Mouse (Mus musculus) hematopoietic stem cell, adult 5-6 weeks (primary cell): ENCODE measurements around the gene Limch1. TPM values are rescaled to one million over a fixed set of nuclear protein-coding genes. Genes with fewer than 3 reads are reported as not detected.

Experiments used
- ATAC-seq, 2 experiments: fragments of 125-278 bp in 1 of 2; replicated peaks in 1 of 2; 2 replicates each; pipeline ENCODE4 v1.8.0; 2016 to 2017; ENCODE audit warnings: inconsistent platforms in 2 of 2, mild to moderate bottlenecking in 2 of 2, moderate number of reproducible peaks in 2 of 2, low read depth in 1 of 2, moderate TSS enrichment in 1 of 2; ENCODE audit not compliant: low FRiP score in 2 of 2, poor library complexity in 2 of 2, severe bottlenecking in 2 of 2, insufficient read depth in 1 of 2, low TSS enrichment in 1 of 2
- total RNA-seq: library from RNA; stranded (forward); fragments of 172-1452, 232-1000 nt; gene quantifications from 2 replicates; pipeline ENCODE4 v1.2.3, GENCODE M21; 2017

Limch1 gene
- total RNA-seq, 1 experiment from 2014 or later: 0.30 TPM

DNA sequence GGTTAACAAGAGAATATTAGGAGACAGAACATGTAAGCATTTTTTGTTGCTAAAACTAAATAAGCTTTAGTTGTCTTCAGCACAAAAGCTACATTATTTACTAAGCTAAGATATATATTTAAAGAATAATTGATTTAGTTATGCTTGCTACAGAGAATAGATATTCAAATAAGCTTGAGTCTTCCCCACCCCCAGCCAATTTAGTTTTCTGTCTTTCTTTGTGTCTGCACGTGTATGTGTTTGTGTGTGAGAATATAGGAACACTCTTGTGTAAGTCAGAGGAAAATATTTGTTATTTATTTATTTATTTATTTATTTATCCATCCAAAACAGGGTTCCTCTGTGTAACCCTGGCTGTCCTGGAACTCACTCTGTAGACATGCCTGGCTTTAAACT, 14.3 kb upstream of the Limch1 start:
- no peak for ATAC-seq

- no peak for ATAC-seq
Observed at GRCm38 (mm10) chr5:66733556-66733955, 12.1 kb upstream of the Limch1 start.

GRCm38 (mm10) chr5:66739376-66739775, 6.3 kb upstream of the Limch1 start:
- ATAC-seq: no peak

DNA sequence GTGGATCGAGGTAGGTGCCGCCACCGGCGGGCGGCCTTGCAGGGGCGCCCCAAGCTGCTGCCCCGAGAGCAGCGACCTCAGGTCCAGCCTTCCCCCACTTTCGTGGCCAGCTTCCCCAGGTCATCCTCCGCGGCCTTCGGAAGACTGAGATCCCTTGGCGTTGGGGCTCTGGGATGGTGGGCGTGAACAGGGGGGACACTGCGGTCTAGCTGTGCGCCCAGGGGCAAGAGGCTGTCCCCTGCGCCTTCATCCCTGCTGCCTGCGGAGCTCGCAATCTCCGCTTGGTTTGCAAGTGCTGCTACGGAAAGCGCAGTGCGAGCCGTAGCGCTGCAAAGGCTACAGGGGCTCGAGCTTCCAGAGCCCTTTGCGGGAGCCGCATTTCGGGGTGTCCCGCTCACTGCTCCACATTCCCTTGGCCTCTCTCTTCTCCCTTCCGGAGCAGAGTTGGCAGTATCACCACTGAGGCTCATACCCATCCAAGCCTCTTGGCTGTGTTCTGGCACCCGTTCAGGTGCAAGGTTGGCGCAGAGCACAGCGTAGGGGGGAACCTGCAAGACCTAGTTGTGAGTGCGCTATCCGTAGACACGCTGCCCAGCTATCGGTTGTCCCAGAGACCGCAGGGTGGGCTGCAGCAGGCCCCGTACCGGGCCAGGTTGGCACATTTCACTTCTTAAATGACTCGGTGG, 512 bp downstream of the Limch1 start:
- peak in 1 of 2 experiments; percentile 54; a peak in 2 of 4 replicates for ATAC-seq

DNA sequence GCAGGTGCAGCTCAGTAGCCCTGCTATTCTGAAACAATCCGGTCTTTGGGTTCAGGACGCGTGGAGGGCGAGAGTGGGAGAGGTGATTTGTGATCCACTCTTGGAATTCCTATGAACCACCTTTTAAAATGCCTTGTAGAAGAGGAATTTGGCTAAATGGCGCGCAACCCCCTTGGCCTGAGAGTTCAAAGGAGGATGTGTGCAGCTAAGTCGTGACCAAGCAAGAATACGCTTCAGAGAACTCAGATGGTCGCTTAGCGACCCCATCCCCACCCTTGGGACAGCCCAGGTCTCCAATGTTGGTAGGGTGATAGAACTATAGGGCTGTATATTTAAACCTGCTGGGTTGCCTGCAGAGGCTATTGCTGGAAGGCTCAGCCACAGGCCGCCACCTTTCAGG, 1.1 kb downstream of the Limch1 start:
- ATAC-seq: no peak

DNA sequence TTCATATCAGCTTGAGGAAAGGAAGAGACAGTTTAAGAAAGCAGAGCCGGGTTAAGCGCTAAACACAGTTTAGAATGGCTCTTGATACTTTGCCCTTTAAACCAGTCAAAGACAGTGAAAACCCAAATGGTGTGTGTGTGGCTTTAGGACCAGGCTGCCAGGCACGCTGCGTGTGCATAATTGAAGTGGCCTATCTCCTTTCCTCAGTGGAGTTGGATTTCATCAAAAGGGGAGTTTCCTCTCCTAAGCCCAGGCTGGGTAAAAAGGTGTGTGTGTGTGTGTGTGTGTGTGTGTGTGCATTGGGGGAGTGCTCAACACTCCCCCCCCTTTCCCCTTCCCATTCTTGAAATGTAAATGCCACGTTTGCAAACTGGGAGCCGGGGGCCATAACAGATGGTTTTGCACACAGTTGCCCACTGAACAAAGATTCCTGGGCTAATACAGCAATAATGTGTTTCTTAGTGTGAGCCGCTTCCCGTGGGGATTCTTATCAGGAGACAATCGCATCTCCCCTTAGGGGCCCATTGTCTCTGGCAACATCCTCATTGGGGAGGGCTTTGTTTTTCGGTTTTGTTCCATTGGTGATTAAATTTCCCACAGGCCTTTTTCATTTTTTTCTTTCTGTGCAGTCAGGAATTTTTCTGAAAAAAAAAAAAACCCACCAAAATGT, 2.3 kb downstream of the Limch1 start:
- no peak for ATAC-seq

- ATAC-seq: no peak
Observed at GRCm38 (mm10) chr5:66748448-66749115, 3.0 kb downstream of the Limch1 start.

- ATAC-seq: no peak
Observed at GRCm38 (mm10) chr5:66750641-66751040, 5.0 kb downstream of the Limch1 start.

DNA sequence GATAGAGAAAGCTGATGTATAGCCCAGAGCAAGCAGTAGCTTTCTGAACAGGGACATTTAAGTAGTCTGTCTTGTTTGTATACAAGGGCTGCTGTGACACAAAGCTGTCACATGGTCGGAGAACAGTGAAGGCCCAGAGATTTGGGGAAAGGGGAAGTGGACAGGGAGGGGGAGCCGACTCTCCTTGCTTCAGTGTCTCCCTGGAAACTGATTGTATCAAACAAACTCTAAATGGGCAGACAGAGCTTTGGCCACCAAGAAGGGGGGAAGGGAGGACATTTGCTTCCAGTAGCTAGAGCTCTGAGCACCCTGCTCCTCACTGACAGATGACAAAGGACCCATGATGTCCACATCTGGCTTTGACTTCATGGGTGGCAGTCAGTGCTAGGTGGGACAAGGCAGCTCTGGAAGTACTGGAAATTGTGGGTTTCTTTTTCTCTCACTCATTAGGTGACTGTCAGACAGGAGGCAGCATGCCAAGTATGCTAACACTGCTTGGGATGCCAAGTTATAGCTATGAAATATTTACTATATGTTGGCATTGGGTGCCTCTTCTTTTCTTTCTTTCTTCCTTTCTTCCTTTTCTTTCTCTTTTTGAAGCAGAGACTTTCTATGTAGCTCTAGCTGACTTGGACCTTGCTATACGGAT, 5.8 kb downstream of the Limch1 start:
- peak; percentile 32 to 62; a peak in 2 of 4 replicates for ATAC-seq

- ATAC-seq: no peak
Observed at GRCm38 (mm10) chr5:66753620-66754019, 8.0 kb downstream of the Limch1 start.

GRCm38 (mm10) chr5:66756821-66757705, 11.4 kb downstream of the Limch1 start:
- no peak for ATAC-seq

- no peak for ATAC-seq
Observed at GRCm38 (mm10) chr5:66757706-66758237, 12.1 kb downstream of the Limch1 start.

GRCm38 (mm10) chr5:66759354-66759753, 13.7 kb downstream of the Limch1 start:
- no peak for ATAC-seq

DNA sequence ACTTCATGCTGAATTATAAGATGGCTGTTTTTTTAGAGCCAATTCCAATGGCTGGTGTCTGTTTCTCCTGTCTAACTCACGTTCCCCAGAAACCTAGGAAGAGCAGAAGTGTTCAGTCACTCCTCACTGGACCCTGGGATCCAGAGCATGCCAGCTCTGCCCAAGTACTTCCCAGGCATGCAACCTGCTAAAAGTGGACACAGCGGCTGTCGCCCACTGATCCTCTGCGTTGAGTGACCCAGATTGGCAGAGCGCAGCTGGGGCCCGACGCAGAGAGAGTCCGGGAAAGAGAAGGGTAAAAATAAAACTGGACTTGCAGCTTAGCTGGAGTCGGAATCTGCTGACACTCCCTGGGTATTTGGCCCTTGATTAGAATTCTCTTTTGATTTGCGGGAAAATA, 15.1 kb downstream of the Limch1 start:
- no peak for ATAC-seq

GRCm38 (mm10) chr5:66762006-66762405, 16.4 kb downstream of the Limch1 start:
- no peak for ATAC-seq

GRCm38 (mm10) chr5:66764129-66764528, 18.5 kb downstream of the Limch1 start:
- no peak for ATAC-seq

- no peak for ATAC-seq
Observed at GRCm38 (mm10) chr5:66765911-66766310, 20.3 kb downstream of the Limch1 start.
